In genomic region chr6:88188148-88188547, GRCm38 (mm10) we compare ENCODE assay signal across 31 mouse cellular contexts. TPM values are rescaled to one million over a fixed set of nuclear protein-coding genes. Genes with fewer than 3 reads are reported as not detected.
A peak's percentile ranks its signal among the peaks of the same experiment; 100 is the strongest.
DNase-seq lines count a peak whose midpoint lies in the region; ATAC-seq lines count a peak whose summit lies in the region.
"Had no signal": no experiment of that assay in that cellular context is flagged by ENCODE, and none has a peak within 500 bp of the region (broad histone marks: within the 10 kb centered on the region; RNA-seq: fewer than 3 reads in every experiment).

No protein-coding gene starts in this region.

- H3K9ac ChIP-seq in forebrain, embryonic 11.5 days (ENCODE audit: low read length), result no peak overlapping the region
- no peak overlapping the region for H3K9ac ChIP-seq in forebrain, embryonic 12.5 days
- H3K9ac ChIP-seq: forebrain, embryonic 13.5 days; hindbrain, embryonic 15.5 days; intestine, embryonic 15.5 days; limb, embryonic 13.5 days; liver, embryonic 13.5 days; lung, embryonic 14.5 days; neural tube, embryonic 12.5 days had no signal

- H3K4me2 ChIP-seq in forebrain, embryonic 11.5 days (ENCODE audit: low read depth, low read length, severe bottlenecking), result no peak overlapping the region
- H3K4me2 ChIP-seq in forebrain, embryonic 12.5 days, result no peak overlapping the region
- H3K4me2 ChIP-seq: forebrain, embryonic 13.5 days; hindbrain, embryonic 15.5 days; intestine, embryonic 15.5 days; limb, embryonic 13.5 days; lung, embryonic 14.5 days; neural tube, embryonic 12.5 days had no signal

- H3K27ac ChIP-seq in forebrain, embryonic 11.5 days (ENCODE audit: low read depth, low read length), result no peak overlapping the region
- H3K27ac ChIP-seq in forebrain, embryonic 12.5 days, result no peak overlapping the region
- H3K27ac ChIP-seq: forebrain, embryonic 13.5 days; heart, embryonic 10.5 days; hindbrain, embryonic 15.5 days; intestine, embryonic 15.5 days; layer of hippocampus, adult 2 months; limb, embryonic 13.5 days; liver, embryonic 13.5 days; neural tube, embryonic 12.5 days; stomach, postnatal 0 days had no signal

- no peaks in the 10 kb centered on the region for H3K9me3 ChIP-seq in forebrain, embryonic 11.5 days (ENCODE audit: control insufficient read depth, low read length)
- H3K9me3 ChIP-seq in forebrain, embryonic 12.5 days, result no peaks in the 10 kb centered on the region
- H3K9me3 ChIP-seq: forebrain, embryonic 13.5 days; heart, embryonic 10.5 days; hindbrain, embryonic 15.5 days; intestine, embryonic 15.5 days; limb, embryonic 13.5 days; liver, embryonic 13.5 days; neural tube, embryonic 12.5 days had no signal

- peaks cover 57% of the 10 kb centered on the region for H3K27me3 ChIP-seq in forebrain, embryonic 11.5 days (ENCODE audit: control insufficient read depth, insufficient read depth, low read length)
- H3K27me3 ChIP-seq in forebrain, embryonic 12.5 days, result peaks cover 80% of the 10 kb centered on the region

- ATAC-seq in forebrain, embryonic 11.5 days (replicated peaks; ENCODE audit: low FRiP score), result no peak
- ATAC-seq in forebrain, embryonic 12.5 days (ENCODE audit: low FRiP score), result no peak
- ATAC-seq: forebrain, embryonic 13.5 days; intestine, embryonic 15.5 days had no signal

- DNase-seq in forebrain, embryonic 11.5 days (ENCODE audit: low spot score), result peak; percentile 31
- peak; percentile 40 to 49 for DNase-seq in layer of hippocampus, adult 8-10 months (ENCODE audit: low spot score in 2 of 2)
- no peak for DNase-seq in layer of hippocampus, postnatal 36 days
- DNase-seq in right cerebral cortex, adult 2 months (ENCODE audit: low spot score in 2 of 2), result peak; percentile 35 to 47
- no peak for DNase-seq in right cerebral cortex, postnatal 4 days
- no peak for DNase-seq in thymus, postnatal 25 days
- no peak for DNase-seq in natural killer cell, adult 2 months (ENCODE audit: low spot score in 2 of 2)
- DNase-seq: adrenal gland, postnatal 14 days; cerebellum, adult 9-11 months; kidney, adult 8-10 months; kidney, postnatal 10 days; liver, embryonic 13.5 days; lung, embryonic 14.5 days; midbrain, embryonic 14.5 days had no signal

- H3K4me3 ChIP-seq in forebrain, embryonic 11.5 days (ENCODE audit: low read depth, low read length), result no peak overlapping the region
- H3K4me3 ChIP-seq in forebrain, embryonic 12.5 days (replicated peaks), result no peak overlapping the region
- H3K4me3 ChIP-seq: forebrain, embryonic 13.5 days; hindbrain, embryonic 15.5 days; intestine, embryonic 15.5 days; layer of hippocampus, adult 2 months; limb, embryonic 13.5 days; liver, embryonic 13.5 days; neural tube, embryonic 12.5 days had no signal

- no peaks in the 10 kb centered on the region for H3K36me3 ChIP-seq in forebrain, embryonic 11.5 days (ENCODE audit: control insufficient read depth, insufficient read depth, low read length)
- no peaks in the 10 kb centered on the region for H3K36me3 ChIP-seq in forebrain, embryonic 12.5 days (replicated peaks)
- H3K36me3 ChIP-seq: heart, embryonic 10.5 days; hindbrain, embryonic 15.5 days; intestine, embryonic 15.5 days; limb, embryonic 13.5 days; liver, embryonic 13.5 days; neural tube, embryonic 12.5 days had no signal

- peaks cover 10% of the 10 kb centered on the region for H3K4me1 ChIP-seq in forebrain, embryonic 11.5 days (replicated peaks; ENCODE audit: control insufficient read depth, insufficient read depth, low read length)
- H3K4me1 ChIP-seq in forebrain, embryonic 12.5 days, result peaks cover 16% of the 10 kb centered on the region

- WGBS in forebrain, embryonic 11.5 days, result 76% methylated on average over 6 of the region's 6 CpGs
- WGBS in forebrain, embryonic 12.5 days, result 70% methylated on average over 6 of the region's 6 CpGs

RNA-seq across cellular contexts. Expression of gene Gata2, which starts 5.5 kb away (rescaled TPM):
- polyA plus RNA-seq in forebrain, embryonic 11.5 days (2014; fragmentation: Nextera tagmentation; extraction: Ambion mirVana), result 6.3 and 7.9 TPM in 2 replicates
- 9.4 and 14.6 TPM in 2 replicates for polyA plus RNA-seq in forebrain, embryonic 12.5 days (2016; fragmentation: Nextera tagmentation; extraction: Ambion mirVana)
- total RNA-seq in layer of hippocampus, adult 8-10 months (2022), result 1 to 10 TPM; 5.4 to 6.3 (median 5.8) TPM
- 1 to 10 TPM; 3.7 to 7.8 TPM for total RNA-seq in layer of hippocampus, postnatal 36 days (2021)

RNA-seq across cellular contexts. Expression of gene Dnajb8, which starts 33.9 kb away (rescaled TPM):
- polyA plus RNA-seq in forebrain, embryonic 11.5 days (2014; fragmentation: Nextera tagmentation; extraction: Ambion mirVana), result not detected in 2 replicates
- not detected in 2 replicates for polyA plus RNA-seq in forebrain, embryonic 12.5 days (2016; fragmentation: Nextera tagmentation; extraction: Ambion mirVana)
- total RNA-seq in layer of hippocampus, adult 8-10 months (2022), result not detected
- not detected for total RNA-seq in layer of hippocampus, postnatal 36 days (2021)
- total RNA-seq: adrenal gland, postnatal 14 days; gastrocnemius, adult 8-10 months; hematopoietic stem cell, adult 5-6 weeks; layer of hippocampus, adult 2 months; megakaryocyte, adult 5-6 weeks had no signal
- polyA plus RNA-seq: cortical plate, adult 2 months; embryonic facial prominence, embryonic 11.5 days; forebrain, embryonic 13.5 days; heart, embryonic 10.5 days; heart, postnatal 0 days; hindbrain, embryonic 15.5 days; intestine, embryonic 15.5 days; limb, embryonic 13.5 days; liver, embryonic 13.5 days; lung, embryonic 14.5 days; midbrain, embryonic 14.5 days; neural tube, embryonic 12.5 days; stomach, postnatal 0 days; thymus, postnatal 0 days; urinary bladder, adult 2 months had no signal

Comparison
In these comparisons a context has a peak if more than half of its experiments do, and no peak if none do; other contexts are left out.
1. DNase-seq: peak in forebrain, embryonic 11.5 days (single experiment), layer of hippocampus, adult 8-10 months (2 of 2) and right cerebral cortex, adult 2 months (2 of 2); none in layer of hippocampus, postnatal 36 days (0 of 2), right cerebral cortex, postnatal 4 days (single experiment), thymus, postnatal 25 days (single experiment) and natural killer cell, adult 2 months (0 of 2).